Mouse (Mus musculus): ENCODE results near the gene Il27ra.

DNA sequence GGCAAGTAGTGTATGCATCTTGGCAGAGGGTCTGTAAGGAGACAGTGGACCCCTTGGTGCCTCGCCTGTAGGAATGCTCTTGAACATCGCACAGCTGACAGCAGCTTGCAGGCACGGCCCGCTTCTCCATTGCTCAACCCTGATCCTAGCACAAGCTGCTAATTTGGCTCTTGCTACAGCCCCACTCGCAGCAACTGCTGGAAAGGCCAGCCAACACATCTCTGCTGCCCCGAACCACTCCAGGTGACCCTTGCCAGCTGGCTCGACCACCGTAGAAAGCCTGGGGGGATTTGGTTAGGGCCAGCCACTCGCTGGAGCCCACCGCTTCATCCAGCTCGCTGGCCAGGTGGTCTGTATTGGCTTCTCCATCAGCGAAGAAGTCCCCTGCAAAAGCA, 556 bp upstream of the Il27ra start:
- TF ChIP-seq HCFC1 (IDR thresholded peaks at IDR 0.05; ENCODE audit: borderline replicate concordance, insufficient read depth, low read length) (no peak), MAFK (IDR thresholded peaks at IDR 0.05; ENCODE audit: insufficient read depth, low read depth, low read length) (no peak), CHD2 (IDR thresholded peaks at IDR 0.05; ENCODE audit: low read depth, low read length) (no peak), ZNF384 (IDR thresholded peaks at IDR 0.05; ENCODE audit: low read depth, low read length) (no peak)

All from ES-E14 (cell line).